28 mouse cellular contexts compared by ENCODE assay signal in genomic region chr3:108744060-108744459, GRCm38 (mm10). TPM values are rescaled to one million over a fixed set of nuclear protein-coding genes. Genes with fewer than 3 reads are reported as not detected.
"Had no signal": no experiment of that assay in that cellular context is flagged by ENCODE, and none has a peak within 500 bp of the region (broad histone marks: within the 10 kb centered on the region; RNA-seq: fewer than 3 reads in every experiment).

No protein-coding gene starts in this region.

- H3K4me1 ChIP-seq: hindbrain, embryonic 10.5 days had no signal

- H3K27me3 ChIP-seq: heart, embryonic 13.5 days; heart, embryonic 15.5 days; intestine, embryonic 15.5 days; limb, embryonic 12.5 days had no signal

- DNase-seq: gastrocnemius, adult 2 months; gastrocnemius, postnatal 10 days; gastrocnemius, postnatal 25 days; heart, adult 2 months; heart, postnatal 14 days; heart, postnatal 4 days; kidney, adult 18-20 months; kidney, adult 8-10 months; kidney, postnatal 10 days; kidney, postnatal 25 days; kidney, postnatal 4 days had no signal

- H3K36me3 ChIP-seq: heart, embryonic 13.5 days; heart, embryonic 15.5 days; hindbrain, embryonic 10.5 days; hindbrain, embryonic 12.5 days; intestine, embryonic 15.5 days; limb, embryonic 10.5 days; limb, embryonic 12.5 days had no signal

- H3K4me2 ChIP-seq: heart, embryonic 11.5 days; heart, embryonic 13.5 days; heart, embryonic 15.5 days; hindbrain, embryonic 12.5 days; hindbrain, embryonic 14.5 days; intestine, embryonic 15.5 days; limb, embryonic 12.5 days had no signal

- H3K9ac ChIP-seq: heart, embryonic 13.5 days; heart, embryonic 15.5 days; hindbrain, embryonic 12.5 days; hindbrain, embryonic 14.5 days; intestine, embryonic 15.5 days; limb, embryonic 12.5 days had no signal

- H3K27ac ChIP-seq: gastrocnemius, adult 2 months; heart, adult 2 months; heart, embryonic 13.5 days; heart, embryonic 15.5 days; hindbrain, embryonic 10.5 days; hindbrain, embryonic 12.5 days; hindbrain, embryonic 14.5 days; intestine, embryonic 15.5 days; layer of hippocampus, adult 2 months; left cerebral cortex, adult 2 months; limb, embryonic 10.5 days; limb, embryonic 12.5 days had no signal

- H3K4me3 ChIP-seq: gastrocnemius, adult 2 months; heart, adult 2 months; heart, embryonic 13.5 days; heart, embryonic 15.5 days; hindbrain, embryonic 10.5 days; hindbrain, embryonic 12.5 days; intestine, embryonic 15.5 days; layer of hippocampus, adult 2 months; left cerebral cortex, adult 2 months; limb, embryonic 10.5 days; limb, embryonic 12.5 days had no signal

- H3K9me3 ChIP-seq: heart, embryonic 13.5 days; heart, embryonic 15.5 days; hindbrain, embryonic 10.5 days; hindbrain, embryonic 12.5 days; intestine, embryonic 15.5 days; limb, embryonic 10.5 days; limb, embryonic 12.5 days had no signal

- ATAC-seq: hindbrain, embryonic 16.5 days; inflammation-experienced regulatory T-cells, adult 6 months; intestine, embryonic 15.5 days; intestine, postnatal 0 days had no signal

RNA-seq across cellular contexts. Expression of gene Aknad1, which starts 4.6 kb away (rescaled TPM):
- polyA plus RNA-seq: heart, embryonic 11.5 days; heart, embryonic 15.5 days; heart, postnatal 0 days; hindbrain, embryonic 14.5 days; hindbrain, embryonic 16.5 days; inflammation-experienced regulatory T-cells, adult 6 months; kidney, embryonic 14.5 days; liver, adult 2 months had no signal
